Comparison of ENCODE assay signal across 8 mouse cellular contexts in genomic region chr4:134930684-134931481, GRCm38 (mm10). TPM values are rescaled to one million over a fixed set of nuclear protein-coding genes. Genes with fewer than 3 reads are reported as not detected.
A peak's percentile ranks its signal among the peaks of the same experiment; 100 is the strongest.
DNase-seq lines count a peak whose midpoint lies in the region; ATAC-seq lines count a peak whose summit lies in the region.

Syf2 (plus strand) TSS chr4:134930898.

- no peaks in the 10 kb centered on the region for H3K27me3 ChIP-seq in forebrain, embryonic 11.5 days (ENCODE audit: control insufficient read depth, insufficient read depth, low read length)
- no peaks in the 10 kb centered on the region for H3K27me3 ChIP-seq in heart, embryonic 16.5 days (ENCODE audit: control insufficient read depth, insufficient read depth, low read length)
- H3K27me3 ChIP-seq in liver, embryonic 15.5 days, result no peaks in the 10 kb centered on the region
- no peaks in the 10 kb centered on the region for H3K27me3 ChIP-seq in neural tube, embryonic 12.5 days (replicated peaks)

- peaks cover 6% of the 10 kb centered on the region; the same call in 1 of the 2 replicates for H3K4me1 ChIP-seq in forebrain, embryonic 11.5 days (replicated peaks; ENCODE audit: control insufficient read depth, insufficient read depth, low read length)
- peaks cover 17% of the 10 kb centered on the region for H3K4me1 ChIP-seq in heart, embryonic 16.5 days (ENCODE audit: control insufficient read depth, insufficient read depth, low read length)
- H3K4me1 ChIP-seq in liver, embryonic 15.5 days (replicated peaks), result peaks cover 57% of the 10 kb centered on the region
- peaks cover 18% of the 10 kb centered on the region for H3K4me1 ChIP-seq in neural tube, embryonic 12.5 days

- H3K4me2 ChIP-seq in forebrain, embryonic 11.5 days (ENCODE audit: low read depth, low read length, severe bottlenecking), result peak within 1 kb of the TSS; percentile 92
- H3K4me2 ChIP-seq in heart, embryonic 16.5 days (ENCODE audit: low read depth, low read length), result peak within 1 kb of the TSS; percentile 87
- peak within 1 kb of the TSS; percentile 79 for H3K4me2 ChIP-seq in liver, embryonic 15.5 days
- H3K4me2 ChIP-seq in neural tube, embryonic 12.5 days (replicated peaks), result peak within 1 kb of the TSS; percentile 82

- peak within 1 kb of the TSS; percentile 95 for H3K4me3 ChIP-seq in forebrain, embryonic 11.5 days (ENCODE audit: low read depth, low read length)
- peak within 1 kb of the TSS; percentile 86 for H3K4me3 ChIP-seq in heart, embryonic 16.5 days (ENCODE audit: low read length)
- H3K4me3 ChIP-seq in liver, embryonic 15.5 days (replicated peaks), result peak within 1 kb of the TSS; percentile 97
- peak within 1 kb of the TSS; percentile 89 for H3K4me3 ChIP-seq in neural tube, embryonic 12.5 days

- H3K9me3 ChIP-seq in forebrain, embryonic 11.5 days (ENCODE audit: control insufficient read depth, low read length), result no peaks in the 10 kb centered on the region
- H3K9me3 ChIP-seq in heart, embryonic 16.5 days (replicated peaks; ENCODE audit: control insufficient read depth, low read length), result no peaks in the 10 kb centered on the region
- no peaks in the 10 kb centered on the region for H3K9me3 ChIP-seq in liver, embryonic 15.5 days (replicated peaks)
- H3K9me3 ChIP-seq in neural tube, embryonic 12.5 days, result no peaks in the 10 kb centered on the region

- H3K27ac ChIP-seq in forebrain, embryonic 11.5 days (ENCODE audit: low read depth, low read length), result peak within 1 kb of the TSS; percentile 25; the same call in 1 of the 2 replicates
- H3K27ac ChIP-seq in heart, embryonic 16.5 days (ENCODE audit: low read length), result peak within 1 kb of the TSS; percentile 81
- H3K27ac ChIP-seq in liver, embryonic 15.5 days (replicated peaks), result peak within 1 kb of the TSS; percentile 100
- H3K27ac ChIP-seq in neural tube, embryonic 12.5 days, result peak within 1 kb of the TSS; percentile 57

- peaks cover 12% of the 10 kb centered on the region for H3K36me3 ChIP-seq in forebrain, embryonic 11.5 days (ENCODE audit: control insufficient read depth, insufficient read depth, low read length)
- H3K36me3 ChIP-seq in heart, embryonic 16.5 days (ENCODE audit: control insufficient read depth, insufficient read depth), result peaks cover 49% of the 10 kb centered on the region
- peaks cover 79% of the 10 kb centered on the region for H3K36me3 ChIP-seq in liver, embryonic 15.5 days (replicated peaks)
- H3K36me3 ChIP-seq in neural tube, embryonic 12.5 days, result peaks cover 60% of the 10 kb centered on the region

- under 1% methylated on average over 68 of the region's 68 CpGs for WGBS in forebrain, embryonic 11.5 days
- WGBS in heart, embryonic 16.5 days, result under 1% methylated on average over 68 of the region's 68 CpGs
- under 1% methylated on average over 68 of the region's 68 CpGs for WGBS in liver, embryonic 15.5 days (ENCODE audit: insufficient replicate concordance)
- under 1% methylated on average over 68 of the region's 68 CpGs for WGBS in neural tube, embryonic 12.5 days

- ATAC-seq in forebrain, embryonic 11.5 days (replicated peaks; ENCODE audit: low FRiP score), result peak; percentile 95
- ATAC-seq in heart, embryonic 16.5 days (replicated peaks; ENCODE audit: extremely low read depth, insufficient read depth, low FRiP score), result peak; percentile 94
- peak; percentile 95 for ATAC-seq in liver, embryonic 15.5 days (ENCODE audit: insufficient read depth)
- peak; percentile 98 for ATAC-seq in neural tube, embryonic 12.5 days (ENCODE audit: low FRiP score, low read depth)

- H3K9ac ChIP-seq in forebrain, embryonic 11.5 days (ENCODE audit: low read length), result peak within 1 kb of the TSS; percentile 83
- peak within 1 kb of the TSS; percentile 87 for H3K9ac ChIP-seq in heart, embryonic 16.5 days (ENCODE audit: low read length)
- H3K9ac ChIP-seq in liver, embryonic 15.5 days, result peak within 1 kb of the TSS; percentile 92
- peak within 1 kb of the TSS; percentile 78 for H3K9ac ChIP-seq in neural tube, embryonic 12.5 days

- peak; percentile 88 to 91 for DNase-seq in CD8-positive naive resting alpha-beta T cell, adult 2 months (ENCODE audit: low read depth in 2 of 2, low spot score in 2 of 2)
- peak; percentile 98 for DNase-seq in c-Kit-positive CD71-negative TER-119-negative erythroid progenitor cells, embryonic 14.5 days (ENCODE audit: low read depth)
- DNase-seq in forebrain, embryonic 11.5 days (ENCODE audit: low spot score), result peak; percentile 98
- peak; percentile 97 for DNase-seq in kidney, postnatal 36 days
- DNase-seq in telencephalon, adult 2 months (ENCODE audit: low read depth, low spot score), result peak; percentile 94

RNA-seq across cellular contexts. Expression of gene Syf2, which starts in this region (rescaled TPM):
- 59.0 and 66.7 TPM in 2 replicates for polyA plus RNA-seq in forebrain, embryonic 11.5 days (2014; fragmentation: Nextera tagmentation; extraction: Ambion mirVana)
- 49.1 and 78.9 TPM in 2 replicates for polyA plus RNA-seq in heart, embryonic 16.5 days (2015; fragmentation: Nextera tagmentation; extraction: Ambion mirVana)
- 46.4 and 50.2 TPM in 2 replicates for polyA plus RNA-seq in liver, embryonic 15.5 days (2015; fragmentation: Nextera tagmentation; extraction: Ambion mirVana)
- 82.6 and 85.0 TPM in 2 replicates for polyA plus RNA-seq in neural tube, embryonic 12.5 days (2016; fragmentation: Nextera tagmentation; extraction: Ambion mirVana)

Comparison
In these comparisons a context has a peak if more than half of its experiments do, and no peak if none do; other contexts are left out.
1. Peak in every context shown above with its lines: DNase-seq, ATAC-seq, H3K4me3 ChIP-seq and H3K27ac ChIP-seq.
2. H3K27ac ChIP-seq: peak in every context shown above with its lines; median percentile 100 in liver, embryonic 15.5 days; 81 in heart, embryonic 16.5 days; 57 in neural tube, embryonic 12.5 days; 25 in forebrain, embryonic 11.5 days.